Mouse (Mus musculus): ENCODE results near the gene Clic1. TPM values are rescaled to one million over a fixed set of nuclear protein-coding genes. Genes with fewer than 3 reads are reported as not detected.

The Clic1 gene
- polyA plus RNA-seq, 1 experiment from 2014 or later = 45.6 TPM

GRCm38 (mm10) chr17:35023221-35023620 lies 26.5 kb upstream of the Clic1 start:
- no peak overlapping the region for H3K27ac ChIP-seq (ENCODE audit: low read depth, low read length)
- H3K4me3 ChIP-seq (ENCODE audit: low read depth, low read length) = no peak overlapping the region
- no peak for DNase-seq (ENCODE audit: low spot score)
- no peak overlapping the region for H3K4me2 ChIP-seq (replicated peaks; ENCODE audit: low read depth, low read length)
- H3K4me1 ChIP-seq (replicated peaks; ENCODE audit: control insufficient read depth, insufficient read depth, low read length) = peaks cover 6% of the 10 kb centered on the region
- no peak overlapping the region for H3K9ac ChIP-seq (ENCODE audit: low read depth, low read length)
- 85% methylated on average over 5 of the region's 5 CpGs for WGBS
- no peaks in the 10 kb centered on the region for H3K27me3 ChIP-seq (ENCODE audit: control insufficient read depth, insufficient read depth, low read length)
- H3K36me3 ChIP-seq (ENCODE audit: control insufficient read depth, insufficient read depth, low read length) = no peaks in the 10 kb centered on the region
- no peak for ATAC-seq (ENCODE audit: low FRiP score)
- H3K9me3 ChIP-seq (ENCODE audit: control insufficient read depth, low read length) = no peaks in the 10 kb centered on the region

GRCm38 (mm10) chr17:35023756-35024155 lies 26.0 kb upstream of the Clic1 start:
- H3K4me3 ChIP-seq (ENCODE audit: low read depth, low read length) = no peak overlapping the region
- no peak for ATAC-seq (ENCODE audit: low FRiP score)

GRCm38 (mm10) chr17:35024261-35024660 lies 25.5 kb upstream of the Clic1 start:
- no peaks in the 10 kb centered on the region for H3K36me3 ChIP-seq (ENCODE audit: control insufficient read depth, insufficient read depth, low read length)
- H3K4me1 ChIP-seq (replicated peaks; ENCODE audit: control insufficient read depth, insufficient read depth, low read length) = peaks cover 6% of the 10 kb centered on the region
- no peak overlapping the region for H3K4me3 ChIP-seq (ENCODE audit: low read depth, low read length)
- H3K9ac ChIP-seq (ENCODE audit: low read depth, low read length) = no peak overlapping the region
- H3K9me3 ChIP-seq (ENCODE audit: control insufficient read depth, low read length) = no peaks in the 10 kb centered on the region
- H3K4me2 ChIP-seq (replicated peaks; ENCODE audit: low read depth, low read length) = no peak overlapping the region
- H3K27me3 ChIP-seq (ENCODE audit: control insufficient read depth, insufficient read depth, low read length) = no peaks in the 10 kb centered on the region
- WGBS = 81% methylated on average over 13 of the region's 13 CpGs
- no peak overlapping the region for H3K27ac ChIP-seq (ENCODE audit: low read depth, low read length)
- DNase-seq (ENCODE audit: low spot score) (no peak), ATAC-seq (ENCODE audit: low FRiP score) (no peak)

More at GRCm38 (mm10) chr17:35023756-35024155, 26.0 kb upstream of the Clic1 start:
- no peak overlapping the region for H3K4me2 ChIP-seq (replicated peaks; ENCODE audit: low read depth, low read length)
- peaks cover 6% of the 10 kb centered on the region for H3K4me1 ChIP-seq (replicated peaks; ENCODE audit: control insufficient read depth, insufficient read depth, low read length)
- H3K9me3 ChIP-seq (ENCODE audit: control insufficient read depth, low read length) = no peaks in the 10 kb centered on the region
- DNase-seq (ENCODE audit: low spot score) = no peak
- H3K27ac ChIP-seq (ENCODE audit: low read depth, low read length) = no peak overlapping the region
- no peak overlapping the region for H3K9ac ChIP-seq (ENCODE audit: low read depth, low read length)
- H3K36me3 ChIP-seq (ENCODE audit: control insufficient read depth, insufficient read depth, low read length) = no peaks in the 10 kb centered on the region
- H3K27me3 ChIP-seq (ENCODE audit: control insufficient read depth, insufficient read depth, low read length) = no peaks in the 10 kb centered on the region
- 79% methylated on average over 4 of the region's 4 CpGs for WGBS

- no peak for DNase-seq (ENCODE audit: low spot score)
- no peak overlapping the region for H3K27ac ChIP-seq (ENCODE audit: low read depth, low read length)
- no peak overlapping the region for H3K4me2 ChIP-seq (replicated peaks; ENCODE audit: low read depth, low read length)
- no peaks in the 10 kb centered on the region for H3K9me3 ChIP-seq (ENCODE audit: control insufficient read depth, low read length)
- H3K27me3 ChIP-seq (ENCODE audit: control insufficient read depth, insufficient read depth, low read length) = no peaks in the 10 kb centered on the region
- H3K9ac ChIP-seq (ENCODE audit: low read depth, low read length) = no peak overlapping the region
- no peaks in the 10 kb centered on the region for H3K36me3 ChIP-seq (ENCODE audit: control insufficient read depth, insufficient read depth, low read length)
- WGBS = 56% methylated on average over 10 of the region's 10 CpGs
- H3K4me1 ChIP-seq (replicated peaks; ENCODE audit: control insufficient read depth, insufficient read depth, low read length) = peaks cover 10% of the 10 kb centered on the region
- no peak overlapping the region for H3K4me3 ChIP-seq (ENCODE audit: low read depth, low read length)
- ATAC-seq (ENCODE audit: low FRiP score) = no peak
Observed at GRCm38 (mm10) chr17:35024691-35025488, 24.9 kb upstream of the Clic1 start.

- H3K4me2 ChIP-seq (replicated peaks; ENCODE audit: low read depth, low read length) = no peak overlapping the region
- H3K9me3 ChIP-seq (ENCODE audit: control insufficient read depth, low read length) = no peaks in the 10 kb centered on the region
- H3K36me3 ChIP-seq (ENCODE audit: control insufficient read depth, insufficient read depth, low read length) = no peaks in the 10 kb centered on the region
- no peak for DNase-seq (ENCODE audit: low spot score)
- no peaks in the 10 kb centered on the region for H3K27me3 ChIP-seq (ENCODE audit: control insufficient read depth, insufficient read depth, low read length)
- 0 out of 2 replicates have a peak overlapping the region, but pooled peaks have one; percentile 15 for H3K9ac ChIP-seq (ENCODE audit: low read depth, low read length)
- H3K27ac ChIP-seq (ENCODE audit: low read depth, low read length) = no peak overlapping the region
- peaks cover 14% of the 10 kb centered on the region for H3K4me1 ChIP-seq (replicated peaks; ENCODE audit: control insufficient read depth, insufficient read depth, low read length)
- WGBS = 93% methylated on average over 5 of the region's 5 CpGs
- no peak overlapping the region for H3K4me3 ChIP-seq (ENCODE audit: low read depth, low read length)
- no peak for ATAC-seq (ENCODE audit: low FRiP score)
Observed at GRCm38 (mm10) chr17:35026206-35026605, 23.6 kb upstream of the Clic1 start.

- H3K27ac ChIP-seq (ENCODE audit: low read depth, low read length) = peak within 1 kb of the TSS; percentile 61; the same call in 1 of the 2 replicates
- peaks cover 11% of the 10 kb centered on the region for H3K4me1 ChIP-seq (replicated peaks; ENCODE audit: control insufficient read depth, insufficient read depth, low read length)
- WGBS = 31% methylated on average over 13 of the region's 13 CpGs
- ATAC-seq (ENCODE audit: low FRiP score) (peak; percentile 75), DNase-seq (ENCODE audit: low spot score) (peak; percentile 57)
- H3K9ac ChIP-seq (ENCODE audit: low read depth, low read length) = peak within 1 kb of the TSS; percentile 45; the same call in 1 of the 2 replicates
- H3K9me3 ChIP-seq (ENCODE audit: control insufficient read depth, low read length) = no peaks in the 10 kb centered on the region
- H3K4me2 ChIP-seq (replicated peaks; ENCODE audit: low read depth, low read length) = no peak within 1 kb of the TSS
- no peaks in the 10 kb centered on the region for H3K27me3 ChIP-seq (ENCODE audit: control insufficient read depth, insufficient read depth, low read length)
- no peaks in the 10 kb centered on the region for H3K36me3 ChIP-seq (ENCODE audit: control insufficient read depth, insufficient read depth, low read length)
- H3K4me3 ChIP-seq (ENCODE audit: low read depth, low read length) = no peak within 1 kb of the TSS
Observed at GRCm38 (mm10) chr17:35027277-35028068, 22.3 kb upstream of the Clic1 start, which contains the start of gene Sapcd1. Sapcd1 (minus strand) TSS chr17:35028016.

GRCm38 (mm10) chr17:35028315-35028714 lies 21.5 kb upstream of the Clic1 start:
- H3K4me2 ChIP-seq (replicated peaks; ENCODE audit: low read depth, low read length) = no peak overlapping the region
- H3K9me3 ChIP-seq (ENCODE audit: control insufficient read depth, low read length) = no peaks in the 10 kb centered on the region
- H3K4me3 ChIP-seq (ENCODE audit: low read depth, low read length) = no peak overlapping the region
- 74% methylated on average over 2 of the region's 2 CpGs for WGBS
- no peaks in the 10 kb centered on the region for H3K36me3 ChIP-seq (ENCODE audit: control insufficient read depth, insufficient read depth, low read length)
- H3K27me3 ChIP-seq (ENCODE audit: control insufficient read depth, insufficient read depth, low read length) = no peaks in the 10 kb centered on the region
- H3K27ac ChIP-seq (ENCODE audit: low read depth, low read length) = no peak overlapping the region
- DNase-seq (ENCODE audit: low spot score) (no peak), ATAC-seq (ENCODE audit: low FRiP score) (no peak)
- H3K4me1 ChIP-seq (replicated peaks; ENCODE audit: control insufficient read depth, insufficient read depth, low read length) = peaks cover 11% of the 10 kb centered on the region
- H3K9ac ChIP-seq (ENCODE audit: low read depth, low read length) = no peak overlapping the region

- H3K4me3 ChIP-seq (ENCODE audit: low read depth, low read length) = no peak overlapping the region
- H3K27ac ChIP-seq (ENCODE audit: low read depth, low read length) = 0 out of 2 replicates have a peak overlapping the region, but pooled peaks have one; percentile 33
- H3K36me3 ChIP-seq (ENCODE audit: control insufficient read depth, insufficient read depth, low read length) = no peaks in the 10 kb centered on the region
- no peaks in the 10 kb centered on the region for H3K27me3 ChIP-seq (ENCODE audit: control insufficient read depth, insufficient read depth, low read length)
- H3K9me3 ChIP-seq (ENCODE audit: control insufficient read depth, low read length) = no peaks in the 10 kb centered on the region
- 28% methylated on average over 19 of the region's 19 CpGs for WGBS
- peak; percentile 28; the same call in 1 of the 2 replicates for ATAC-seq (ENCODE audit: low FRiP score)
- H3K4me2 ChIP-seq (replicated peaks; ENCODE audit: low read depth, low read length) = peak overlapping the region; percentile 17
- H3K4me1 ChIP-seq (replicated peaks; ENCODE audit: control insufficient read depth, insufficient read depth, low read length) = peaks cover 11% of the 10 kb centered on the region
- H3K9ac ChIP-seq (ENCODE audit: low read depth, low read length) = 0 out of 2 replicates have a peak overlapping the region, but pooled peaks have one; percentile 20
- peak; percentile 67 for DNase-seq (ENCODE audit: low spot score)
Observed at GRCm38 (mm10) chr17:35029691-35030532, 19.9 kb upstream of the Clic1 start.
